Mouse (Mus musculus) hindbrain, postnatal 0 days (tissue): ENCODE measurements around the gene Palld. TPM values are rescaled to one million over a fixed set of nuclear protein-coding genes. Genes with fewer than 3 reads are reported as not detected.
A peak's percentile ranks its signal among the peaks of the same experiment; 100 is the strongest.

ENCODE experiments used
- ATAC-seq: fragments of 200-750 bp; cut with Nextera tagmentation; 2 replicates; pipeline ENCODE4 v1.8.0; 2017; ENCODE audit warnings: mild to moderate bottlenecking, moderate TSS enrichment, moderate library complexity
- DNase-seq: peaks from one replicate; pipeline ENCODE4 v3.0.0-alpha.2; 2015; ENCODE audit warnings: low spot score
- H3K27ac ChIP-seq: fragments of 300-500 bp; sonication (generic); 2 replicates; pipeline ENCODE4 v1.5.1; 2014; ENCODE audit warnings: mild to moderate bottlenecking
- H3K27me3 ChIP-seq: fragments of 300-500 bp; sonication (generic); 2 replicates; pipeline ENCODE4 v1.6.1; 2014; ENCODE audit warnings: low read length, mixed read lengths; ENCODE audit not compliant: insufficient read depth
- H3K36me3 ChIP-seq: fragments of 300-500 bp; sonication (generic); 2 replicates; pipeline ENCODE4 v1.6.1; 2014; ENCODE audit warnings: low read length, mixed read lengths; ENCODE audit not compliant: insufficient read depth
- H3K4me1 ChIP-seq: fragments of 300-500 bp; sonication (generic); 2 replicates; pipeline ENCODE4 v1.6.1; 2014; ENCODE audit warnings: antibody characterized with exemption, low read length, mixed read lengths; ENCODE audit not compliant: insufficient read depth
- H3K4me2 ChIP-seq: fragments of 300-500 bp; sonication (generic); 2 replicates; pipeline ENCODE4 v1.6.1; 2014; ENCODE audit warnings: low read depth, mild to moderate bottlenecking, low read length, moderate library complexity, mixed read lengths
- H3K4me3 ChIP-seq: fragments of 300-500 bp; sonication (generic); 2 replicates; pipeline ENCODE4 v1.5.1; 2014; ENCODE audit warnings: low read length
- H3K9ac ChIP-seq: fragments of 300-500 bp; sonication (generic); replicated peaks from 2 replicates; pipeline ENCODE4 v1.6.1; 2014; ENCODE audit warnings: mild to moderate bottlenecking, low read length, moderate library complexity, mixed read lengths
- H3K9me3 ChIP-seq: fragments of 300-500 bp; sonication (generic); 2 replicates; pipeline ENCODE4 v1.6.1; 2016; ENCODE audit warnings: low read length, mixed read lengths
- CTCF ChIP-seq: IDR thresholded peaks from 2 replicates; pipeline ENCODE4 v1.5.1; 2016; ENCODE audit warnings: antibody characterized with exemption, control low read depth, low read depth
- WGBS: fragments of 180-500 bp; shearing (Covaris S2); extraction: QIAGEN DNeasy Blood & Tissue Kit; methylation state at CpG from one replicate; pipeline ENCODE4 v1.1.7; 2014; 5-methylcytosine and 5-hydroxymethylcytosine counted together
- polyA plus RNA-seq: library from polyadenylated mRNA; unstranded; fragments of >200 nt; fragmentation: Nextera tagmentation; extraction: Ambion mirVana; gene quantifications from 2 replicates; pipeline ENCODE4 v1.2.1, GENCODE M21; 2015
- total RNA-seq: library from RNA; depleted of rRNA; stranded (reverse); fragments of >200 nt; gene quantifications from 2 replicates; pipeline ENCODE4 v1.2.3, GENCODE M21; 2014

Gene Palld
- total and polyA plus RNA-seq, 2 experiments from 2014 or later: 3.5 to 14.0 TPM

GRCm38 (mm10) chr8:61868481-61868880 is 34.0 kb downstream of the Palld start:
- Histone ChIP-seq H3K9ac (no peak overlapping the region), H3K36me3 (no peaks in the 10 kb centered on the region), H3K4me2 (no peak overlapping the region), H3K9me3 (no peaks in the 10 kb centered on the region), H3K27me3 (no peaks in the 10 kb centered on the region), H3K4me1 (no peaks in the 10 kb centered on the region), H3K27ac (no peak overlapping the region), H3K4me3 (no peak overlapping the region)
- DNase-seq: no peak
- ATAC-seq: no peak
- 90% methylated on average over 3 of the region's 3 CpGs for WGBS
- TF ChIP-seq CTCF: no peak

- Histone ChIP-seq H3K36me3 (no peaks in the 10 kb centered on the region), H3K27ac (no peak overlapping the region), H3K4me2 (no peak overlapping the region), H3K27me3 (no peaks in the 10 kb centered on the region), H3K9ac (no peak overlapping the region), H3K4me3 (no peak overlapping the region), H3K9me3 (no peaks in the 10 kb centered on the region), H3K4me1 (no peaks in the 10 kb centered on the region)
- DNase-seq (no peak), ATAC-seq (no peak)
- WGBS: 88% methylated on average over 1 of the region's 1 CpGs
- no peak for TF ChIP-seq CTCF
Measured at GRCm38 (mm10) chr8:61866920-61867319, 35.6 kb downstream of the Palld start.

- Histone ChIP-seq H3K4me1 (no peaks in the 10 kb centered on the region), H3K27me3 (no peaks in the 10 kb centered on the region), H3K4me3 (no peak overlapping the region), H3K4me2 (no peak overlapping the region), H3K27ac (no peak overlapping the region), H3K9ac (no peak overlapping the region), H3K9me3 (no peaks in the 10 kb centered on the region), H3K36me3 (no peaks in the 10 kb centered on the region)
- no peak for TF ChIP-seq CTCF
- WGBS: 68% methylated on average over 7 of the region's 7 CpGs
- DNase-seq (peak; percentile 19), ATAC-seq (no peak)
Measured at GRCm38 (mm10) chr8:61865365-61865764, 37.1 kb downstream of the Palld start.

GRCm38 (mm10) chr8:61851270-61851669 is 51.2 kb downstream of the Palld start:
- no peak overlapping the region for H3K27ac ChIP-seq
- no peak overlapping the region for H3K4me2 ChIP-seq
- no peak for TF ChIP-seq CTCF
- H3K27me3 ChIP-seq: no peaks in the 10 kb centered on the region
- no peaks in the 10 kb centered on the region for H3K9me3 ChIP-seq
- H3K36me3 ChIP-seq: no peaks in the 10 kb centered on the region
- no peak for ATAC-seq
- WGBS: 75% methylated on average over 4 of the region's 4 CpGs
- H3K9ac ChIP-seq: no peak overlapping the region
- H3K4me3 ChIP-seq: no peak overlapping the region
- H3K4me1 ChIP-seq: no peaks in the 10 kb centered on the region
- no peak for DNase-seq

GRCm38 (mm10) chr8:61848581-61849162 is 53.8 kb downstream of the Palld start:
- Histone ChIP-seq H3K9me3 (no peaks in the 10 kb centered on the region), H3K4me3 (no peak overlapping the region), H3K27ac (no peak overlapping the region), H3K4me1 (no peaks in the 10 kb centered on the region), H3K27me3 (no peaks in the 10 kb centered on the region), H3K9ac (no peak overlapping the region), H3K36me3 (no peaks in the 10 kb centered on the region), H3K4me2 (no peak overlapping the region)
- 52% methylated on average over 7 of the region's 7 CpGs for WGBS
- DNase-seq (peak; percentile 49), ATAC-seq (peak; percentile 61; the same call in 1 of the 2 replicates)
- no peak for TF ChIP-seq CTCF

GRCm38 (mm10) chr8:61847494-61847893 is 55.0 kb downstream of the Palld start:
- TF ChIP-seq CTCF: no peak
- H3K27ac ChIP-seq: no peak overlapping the region
- H3K36me3 ChIP-seq: no peaks in the 10 kb centered on the region
- no peak overlapping the region for H3K4me3 ChIP-seq
- no peak overlapping the region for H3K4me2 ChIP-seq
- WGBS: 72% methylated on average over 5 of the region's 5 CpGs
- DNase-seq (no peak), ATAC-seq (no peak)
- no peaks in the 10 kb centered on the region for H3K9me3 ChIP-seq
- H3K4me1 ChIP-seq: no peaks in the 10 kb centered on the region
- no peaks in the 10 kb centered on the region for H3K27me3 ChIP-seq
- H3K9ac ChIP-seq: no peak overlapping the region

GRCm38 (mm10) chr8:61844992-61845391 is 57.5 kb downstream of the Palld start:
- H3K4me2 ChIP-seq: no peak overlapping the region
- no peak overlapping the region for H3K4me3 ChIP-seq
- no peak overlapping the region for H3K9ac ChIP-seq
- DNase-seq: no peak
- no peaks in the 10 kb centered on the region for H3K9me3 ChIP-seq
- no peaks in the 10 kb centered on the region for H3K36me3 ChIP-seq
- no peak overlapping the region for H3K27ac ChIP-seq
- H3K27me3 ChIP-seq: no peaks in the 10 kb centered on the region
- no peak for ATAC-seq
- H3K4me1 ChIP-seq: no peaks in the 10 kb centered on the region
- TF ChIP-seq CTCF: no peak
- 66% methylated on average over 2 of the region's 2 CpGs for WGBS
